Mouse (Mus musculus) CH12.LX (cell line): Measurements from ENCODE around the gene Snap91. TPM values are rescaled to one million over a fixed set of nuclear protein-coding genes. Genes with fewer than 3 reads are reported as not detected.

Experiments
- DNase-seq: peaks from one replicate; pipeline ENCODE4 v3.0.0-alpha.2; 2013; ENCODE audit errors: extremely low read depth
- H3K27ac ChIP-seq: 2 replicates; pipeline ENCODE4 v1.5.1; 2012; ENCODE audit warnings: low read depth, mild to moderate bottlenecking, control low read depth, moderate library complexity; ENCODE audit not compliant: insufficient read depth
- H3K27me3 ChIP-seq: replicated peaks from 2 replicates; pipeline ENCODE3; 2012; ENCODE audit warnings: inconsistent platforms
- H3K36me3 ChIP-seq, 2 experiments: replicated peaks in 1 of 2; 2 replicates each; pipeline versions ENCODE3 to v1.6.1; 2012; ENCODE audit warnings: inconsistent platforms in 1 of 2, low read length in 1 of 2, mild to moderate bottlenecking in 1 of 2, mixed read lengths in 1 of 2, moderate library complexity in 1 of 2; ENCODE audit not compliant: control insufficient read depth in 1 of 2, insufficient read depth in 1 of 2
- H3K4me1 ChIP-seq, 2 experiments: 2 replicates each; pipeline ENCODE4 v1.6.1; 2012; ENCODE audit warnings: inconsistent platforms in 1 of 2, moderate library complexity in 1 of 2; ENCODE audit not compliant: insufficient read depth in 2 of 2, control insufficient read depth in 1 of 2
- H3K4me2 ChIP-seq: 2 replicates; pipeline ENCODE4 v1.6.1; 2012; ENCODE audit warnings: low read depth, mild to moderate bottlenecking, control low read depth; ENCODE audit not compliant: poor library complexity, insufficient read depth, severe bottlenecking
- H3K4me3 ChIP-seq, 3 experiments: fragments of 150-350 bp in 1 of 3; sonication (generic) in 1 of 3; replicated peaks in 1 of 3; 2 replicates each; pipeline versions ENCODE3 to v1.5.1; 2011 to 2012; ENCODE audit warnings: low read depth in 2 of 3, low read length in 2 of 3, mild to moderate bottlenecking in 2 of 3, moderate library complexity in 2 of 3, control low read depth in 1 of 3, improper control_type of control experiment in 1 of 3, inconsistent platforms in 1 of 3, mixed read lengths in 1 of 3; ENCODE audit not compliant: poor library complexity in 1 of 3
- H3K79me2 ChIP-seq: replicated peaks from 2 replicates; pipeline ENCODE4 v1.6.1; 2012; ENCODE audit warnings: mild to moderate bottlenecking, moderate library complexity; ENCODE audit not compliant: control insufficient read depth, poor library complexity, insufficient read depth, severe bottlenecking; ENCODE audit errors: extremely low read depth
- H3K9ac ChIP-seq: 2 replicates; pipeline ENCODE4 v1.6.1; 2012; ENCODE audit warnings: low read depth, mild to moderate bottlenecking, control low read depth, moderate library complexity; ENCODE audit not compliant: insufficient read depth
- H3K9me3 ChIP-seq: replicated peaks from 2 replicates; pipeline ENCODE3; 2012; ENCODE audit warnings: low read length, inconsistent platforms, mixed read lengths
- BHLHE40 ChIP-seq: IDR thresholded peaks from 2 replicates; pipeline ENCODE4 v1.6.1; 2011; ENCODE audit warnings: mild to moderate bottlenecking, low read depth, low read length, improper control_type of control experiment
- CHD1 ChIP-seq: IDR thresholded peaks from 2 replicates; pipeline ENCODE4 v1.6.1; 2012; ENCODE audit warnings: low read depth, low read length, improper control_type of control experiment, inconsistent platforms
- CHD2 ChIP-seq: IDR thresholded peaks from 2 replicates; pipeline ENCODE4 v1.6.1; 2011; ENCODE audit warnings: low read length, improper control_type of control experiment
- E2F4 ChIP-seq: IDR thresholded peaks from 2 replicates; pipeline ENCODE4 v1.6.1; 2011; ENCODE audit warnings: low read depth, low read length, improper control_type of control experiment; ENCODE audit not compliant: insufficient replicate concordance
- ELF1 ChIP-seq: IDR thresholded peaks from 2 replicates; pipeline ENCODE4 v1.6.1; 2014; ENCODE audit warnings: low read depth, mild to moderate bottlenecking, inconsistent platforms, low read length, improper control_type of control experiment
- EP300 ChIP-seq: IDR thresholded peaks from 2 replicates; pipeline ENCODE4 v1.6.1; 2011; ENCODE audit warnings: low read length, improper control_type of control experiment
- GABPA ChIP-seq: IDR thresholded peaks from 2 replicates; pipeline ENCODE4 v1.6.1; 2012; ENCODE audit warnings: low read depth, low read length, improper control_type of control experiment, inconsistent platforms; ENCODE audit not compliant: insufficient replicate concordance
- HCFC1 ChIP-seq: IDR thresholded peaks from 2 replicates; pipeline ENCODE4 v1.6.1; 2012; ENCODE audit warnings: low read depth, mild to moderate bottlenecking, inconsistent platforms, low read length, improper control_type of control experiment
- IRF4 ChIP-seq: IDR thresholded peaks from 2 replicates; pipeline ENCODE4 v1.6.1; 2014; ENCODE audit warnings: low read depth, mild to moderate bottlenecking, inconsistent platforms, low read length, improper control_type of control experiment
- JUN ChIP-seq: IDR thresholded peaks from 2 replicates; pipeline ENCODE4 v1.6.1; 2011; ENCODE audit warnings: low read depth, mild to moderate bottlenecking, low read length, improper control_type of control experiment, moderate library complexity; ENCODE audit not compliant: insufficient read depth
- KAT2A ChIP-seq: IDR thresholded peaks from 2 replicates; pipeline ENCODE4 v1.6.1; 2012; ENCODE audit warnings: low read length, improper control_type of control experiment, inconsistent platforms; ENCODE audit not compliant: insufficient replicate concordance
- MAFK ChIP-seq: IDR thresholded peaks from 2 replicates; pipeline ENCODE4 v1.6.1; 2011; ENCODE audit warnings: low read length, improper control_type of control experiment; ENCODE audit not compliant: insufficient replicate concordance
- MEF2A ChIP-seq: IDR thresholded peaks from 2 replicates; pipeline ENCODE4 v1.6.1; 2014; ENCODE audit warnings: low read depth, mild to moderate bottlenecking, inconsistent platforms, low read length, improper control_type of control experiment, borderline replicate concordance
- MXI1 ChIP-seq: IDR thresholded peaks from 2 replicates; pipeline ENCODE4 v1.6.1; 2011; ENCODE audit warnings: mild to moderate bottlenecking, low read depth, low read length, improper control_type of control experiment
- NELFE ChIP-seq: IDR thresholded peaks from 2 replicates; pipeline ENCODE4 v1.6.1; 2011; ENCODE audit warnings: low read depth, low read length, improper control_type of control experiment
- PAX5 ChIP-seq: IDR thresholded peaks from 2 replicates; pipeline ENCODE4 v1.6.1; 2012; ENCODE audit warnings: low read length, inconsistent platforms, mixed read lengths
- POLR2A ChIP-seq: IDR thresholded peaks from 2 replicates; pipeline ENCODE4 v1.6.1; 2011; ENCODE audit warnings: low read depth, mild to moderate bottlenecking, improper control_type of control experiment, low read length
- POLR2AphosphoS2 ChIP-seq: IDR thresholded peaks from 2 replicates; pipeline ENCODE4 v1.6.1; 2011; ENCODE audit warnings: low read depth, low read length, improper control_type of control experiment
- SMC3 ChIP-seq: IDR thresholded peaks from 2 replicates; pipeline ENCODE4 v1.6.1; 2011; ENCODE audit warnings: low read depth, low read length, improper control_type of control experiment
- TBP ChIP-seq: conservative IDR thresholded peaks from 2 replicates; pipeline ENCODE4 v1.6.1; 2011; ENCODE audit warnings: low read depth, low read length, improper control_type of control experiment
- TCF12 ChIP-seq: IDR thresholded peaks from 2 replicates; pipeline ENCODE4 v1.6.1; 2014; ENCODE audit warnings: low read depth, mild to moderate bottlenecking, inconsistent platforms, low read length, improper control_type of control experiment
- USF2 ChIP-seq: conservative IDR thresholded peaks from 2 replicates; pipeline ENCODE4 v1.6.1; 2011; ENCODE audit warnings: low read depth, low read length, improper control_type of control experiment
- ZMIZ1 ChIP-seq: IDR thresholded peaks from 2 replicates; pipeline ENCODE4 v1.6.1; 2012; ENCODE audit warnings: low read depth, mild to moderate bottlenecking, inconsistent platforms, low read length, improper control_type of control experiment
- dilution Hi-C: fragments of 300-500 bp; cut with MboI; formaldehyde crosslinking; loops from 2 replicates; pipeline ENCODE4 v1.14.3; 2020; ENCODE audit warnings: low sequenced_read_pairs; ENCODE audit not compliant: extremely low pct_unique_long_range_greater_than_20kb, extremely low pct_ligation_motif_present
- in situ Hi-C: fragments of 300-500 bp; cut with MboI; formaldehyde crosslinking; loops from 3 replicates; pipeline ENCODE4 v1.14.3; 2019; ENCODE audit warnings: low sequenced_read_pairs, low pct_ligation_motif_present, low pct_unique_long_range_greater_than_20kb, mixed read lengths
- polyA plus RNA-seq: library from polyadenylated mRNA; unstranded; fragments of >175 nt; gene quantifications from 2 replicates; pipeline ENCODE4 v1.2.1, GENCODE M21; 2012; ENCODE audit warnings: low read depth; ENCODE audit not compliant: insufficient read length
- total RNA-seq, 2 experiments: library from RNA; depleted of rRNA; stranded (reverse); fragments of 300-350 nt in 1 of 2; fragments of >200 nt in 1 of 2; gene quantifications; 2 replicates each; pipeline ENCODE4 v1.2.3; 2012 to 2014

Gene Snap91
- 0.17 and 0.21 TPM in 2 replicates for total RNA-seq (2012; rRNA removed)
- total RNA-seq (2014; rRNA removed), result 0.12 TPM in 2 replicates
- polyA plus RNA-seq, result 0.20 and 0.41 TPM in 2 replicates

- Histone ChIP-seq H3K79me2 (no peaks in the 10 kb centered on the region), H3K27me3 (no peaks in the 10 kb centered on the region), H3K4me3 (no peak within 1 kb of the TSS), H3K9ac (no peak within 1 kb of the TSS), H3K4me2 (no peak within 1 kb of the TSS), H3K36me3 (no peaks in the 10 kb centered on the region), H3K9me3 (peaks cover 16% of the 10 kb centered on the region)
- DNase-seq, result no peak
- in situ Hi-C loops (no loop called here), dilution Hi-C loops (no loop called here)
- TF ChIP-seq NELFE (no peak), MAFK (no peak), ZMIZ1 (no peak), KAT2A (no peak), E2F4 (no peak)
- TF ChIP-seq, all 38 proteins: peak for 0
- Histone ChIP-seq H3K27ac (no peak within 1 kb of the TSS), H3K4me1 (no peaks in the 10 kb centered on the region)
Observed at GRCm38 (mm10) chr9:86880113-86880972, at the start of gene Snap91. Gene Snap91 (minus strand): TSS chr9:86880654.

GRCm38 (mm10) chr9:86926519-86926918, 46.1 kb upstream of the Snap91 start:
- in situ Hi-C loops (no loop called here), dilution Hi-C loops (no loop called here)
- Histone ChIP-seq H3K4me3 (no peak overlapping the region), H3K9ac (no peak overlapping the region), H3K27ac (no peak overlapping the region), H3K4me2 (no peak overlapping the region), H3K9me3 (no peaks in the 10 kb centered on the region), H3K36me3 (no peaks in the 10 kb centered on the region), H3K79me2 (no peaks in the 10 kb centered on the region), H3K27me3 (no peaks in the 10 kb centered on the region), H3K4me1 (peaks cover 0 to 7% of the 10 kb centered on the region in 2 experiments; a peak in 1 of 4 replicates)
- TF ChIP-seq GABPA (no peak), CHD2 (no peak), JUN (no peak), PAX5 (no peak), TBP (no peak), SMC3 (no peak), USF2 (no peak), ELF1 (no peak), IRF4 (no peak), CHD1 (no peak), HCFC1 (no peak), TCF12 (no peak), NELFE (no peak), MXI1 (no peak), EP300 (no peak), MEF2A (no peak), BHLHE40 (no peak), POLR2A (no peak), POLR2AphosphoS2 (no peak)
- no peak for DNase-seq
